Mouse (Mus musculus): ENCODE results near the gene Dus3l. TPM values are rescaled to one million over a fixed set of nuclear protein-coding genes. Genes with fewer than 3 reads are reported as not detected.
A peak's percentile ranks its signal among the peaks of the same experiment; 100 is the strongest.

The Dus3l gene
- polyA plus RNA-seq, 1 experiment from 2014 or later = 43.6 TPM

- no peak for ATAC-seq (ENCODE audit: low read depth)
- Histone ChIP-seq H3K27me3 (ENCODE audit: control insufficient read depth, insufficient read depth, low read depth, low read length) (no peaks in the 10 kb centered on the region), H3K27ac (ENCODE audit: low read length) (no peak overlapping the region), H3K4me3 (ENCODE audit: low read length) (no peak overlapping the region), H3K4me2 (ENCODE audit: low read depth, low read length) (no peak overlapping the region), H3K36me3 (ENCODE audit: control insufficient read depth, insufficient read depth, low read length) (no peaks in the 10 kb centered on the region), H3K4me1 (replicated peaks; ENCODE audit: control insufficient read depth, insufficient read depth, low read length) (no peaks in the 10 kb centered on the region), H3K9me3 (ENCODE audit: control insufficient read depth, low read length) (no peaks in the 10 kb centered on the region), H3K9ac (ENCODE audit: low read length) (no peak overlapping the region)
- 36% methylated on average over 5 of the region's 5 CpGs for WGBS
Observed at GRCm38 (mm10) chr17:56744173-56744572, 20.4 kb upstream of the Dus3l start.

- Histone ChIP-seq H3K27me3 (ENCODE audit: control insufficient read depth, insufficient read depth, low read depth, low read length) (peaks cover 46% of the 10 kb centered on the region), H3K4me2 (ENCODE audit: low read depth, low read length) (peak overlapping the region; percentile 54), H3K9ac (ENCODE audit: low read length) (peak overlapping the region; percentile 54)
Observed at GRCm38 (mm10) chr17:56751404-56752072, 13.0 kb upstream of the Dus3l start.

GRCm38 (mm10) chr17:56753452-56753851, 11.1 kb upstream of the Dus3l start:
- 21% methylated on average over 15 of the region's 15 CpGs for WGBS
- no peak overlapping the region for H3K4me2 ChIP-seq (ENCODE audit: low read depth, low read length)

More at GRCm38 (mm10) chr17:56751404-56752072, 13.0 kb upstream of the Dus3l start:
- Histone ChIP-seq H3K4me3 (ENCODE audit: low read length) (peak overlapping the region; percentile 32), H3K4me1 (replicated peaks; ENCODE audit: control insufficient read depth, insufficient read depth, low read length) (peaks cover 15% of the 10 kb centered on the region), H3K9me3 (ENCODE audit: control insufficient read depth, low read length) (no peaks in the 10 kb centered on the region), H3K27ac (ENCODE audit: low read length) (no peak overlapping the region), H3K36me3 (ENCODE audit: control insufficient read depth, insufficient read depth, low read length) (no peaks in the 10 kb centered on the region)
- 22% methylated on average over 71 of the region's 71 CpGs for WGBS
- peak; percentile 39; the same call in 1 of the 2 replicates for ATAC-seq (ENCODE audit: low read depth)

DNA sequence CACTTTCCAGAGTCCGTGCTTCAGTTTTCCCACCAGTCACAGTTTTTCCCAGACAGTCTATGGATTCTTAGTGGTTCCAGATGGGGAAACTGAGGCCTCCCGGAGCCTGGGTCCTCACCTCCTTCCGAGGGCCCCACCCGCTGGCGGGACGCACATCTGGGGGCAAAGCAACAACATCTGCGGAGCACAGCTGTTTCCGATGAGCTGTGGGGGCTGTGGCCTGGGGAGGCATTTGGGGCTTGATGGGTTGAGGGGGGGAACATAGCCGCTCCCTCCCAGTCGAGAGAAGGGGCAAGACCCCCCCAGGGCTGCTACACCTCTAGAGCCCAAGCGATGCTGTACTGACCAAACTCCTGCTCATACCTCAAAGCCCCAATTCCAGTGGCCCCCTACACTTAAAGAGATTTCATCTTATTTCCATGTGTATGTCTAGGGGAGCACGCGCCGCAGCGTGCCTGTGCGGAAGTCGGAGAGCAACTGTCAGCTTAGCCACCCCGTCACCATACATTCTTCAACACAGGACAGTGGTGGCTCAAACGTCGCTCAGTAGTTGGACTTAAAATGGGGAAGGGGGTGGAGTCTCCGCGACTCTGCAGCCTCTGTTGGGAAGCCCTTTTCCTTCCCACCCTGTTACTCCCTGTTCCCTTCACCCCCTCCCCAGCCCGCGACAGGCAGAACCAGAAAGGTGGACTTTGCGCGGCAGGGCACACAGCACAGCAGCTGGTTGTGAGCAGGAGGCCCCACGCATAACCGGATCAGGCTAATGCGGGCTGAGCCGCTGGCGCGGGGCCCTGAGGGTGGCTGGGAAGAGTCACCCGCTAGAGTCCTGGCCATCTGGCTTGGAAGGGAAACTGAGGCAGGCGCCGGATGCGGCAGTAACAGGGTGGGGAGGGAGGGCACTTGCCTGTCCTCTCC, 10.0 kb upstream of the Dus3l start:
- Histone ChIP-seq H3K27me3 (ENCODE audit: control insufficient read depth, insufficient read depth, low read depth, low read length) (peaks cover 56% of the 10 kb centered on the region), H3K27ac (ENCODE audit: low read length) (no peak overlapping the region), H3K4me1 (replicated peaks; ENCODE audit: control insufficient read depth, insufficient read depth, low read length) (peaks cover 24% of the 10 kb centered on the region), H3K9ac (ENCODE audit: low read length) (peak overlapping the region; percentile 20), H3K4me3 (ENCODE audit: low read length) (peak overlapping the region; percentile 22), H3K36me3 (ENCODE audit: control insufficient read depth, insufficient read depth, low read length) (no peaks in the 10 kb centered on the region), H3K9me3 (ENCODE audit: control insufficient read depth, low read length) (no peaks in the 10 kb centered on the region), H3K4me2 (ENCODE audit: low read depth, low read length) (peak overlapping the region; percentile 44)
- WGBS = 10% methylated on average over 36 of the region's 36 CpGs
- ATAC-seq (ENCODE audit: low read depth) = no peak

More at GRCm38 (mm10) chr17:56753452-56753851, 11.1 kb upstream of the Dus3l start:
- H3K27me3 ChIP-seq (ENCODE audit: control insufficient read depth, insufficient read depth, low read depth, low read length) = peaks cover 56% of the 10 kb centered on the region
- peaks cover 24% of the 10 kb centered on the region for H3K4me1 ChIP-seq (replicated peaks; ENCODE audit: control insufficient read depth, insufficient read depth, low read length)
- H3K4me3 ChIP-seq (ENCODE audit: low read length) = no peak overlapping the region
- H3K9ac ChIP-seq (ENCODE audit: low read length) = no peak overlapping the region
- ATAC-seq (ENCODE audit: low read depth) = no peak
- no peak overlapping the region for H3K27ac ChIP-seq (ENCODE audit: low read length)
- no peaks in the 10 kb centered on the region for H3K36me3 ChIP-seq (ENCODE audit: control insufficient read depth, insufficient read depth, low read length)
- H3K9me3 ChIP-seq (ENCODE audit: control insufficient read depth, low read length) = no peaks in the 10 kb centered on the region

DNA sequence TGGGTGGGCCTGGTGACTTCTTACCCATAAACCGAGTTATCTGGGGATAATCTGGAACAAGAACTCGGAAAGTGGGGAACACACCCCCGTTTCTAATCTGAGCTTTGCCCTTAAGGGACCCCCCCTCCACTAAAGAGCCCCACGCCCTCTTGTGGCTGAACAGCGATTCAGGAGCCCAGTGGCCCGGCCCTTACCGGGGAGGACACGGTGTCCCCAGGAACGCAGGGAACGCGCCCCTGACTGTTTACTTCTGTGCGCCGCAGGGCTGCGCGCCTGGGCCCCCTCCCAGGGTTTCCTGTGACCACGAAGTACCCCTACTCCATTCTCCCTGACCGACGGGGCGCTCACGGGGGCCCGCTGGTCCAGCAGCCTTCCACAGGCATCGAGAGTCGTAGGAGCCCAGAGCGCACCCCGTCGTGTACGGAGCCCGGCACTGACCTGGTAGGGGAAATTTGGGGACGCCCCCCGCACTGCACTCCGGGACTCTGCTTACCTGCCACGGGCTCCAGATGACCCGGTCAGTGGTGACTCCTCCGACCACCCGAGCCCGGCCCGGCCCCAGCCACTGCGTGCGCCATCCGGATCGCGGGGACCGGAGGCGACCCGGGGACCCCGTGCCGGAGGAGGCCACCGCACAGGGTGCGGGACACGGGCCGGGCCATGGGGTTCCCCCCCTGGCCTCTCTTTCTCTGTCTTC, 7.7 kb upstream of the Dus3l start:
- no peaks in the 10 kb centered on the region for H3K36me3 ChIP-seq (ENCODE audit: control insufficient read depth, insufficient read depth, low read length)
- peak; percentile 4 for ATAC-seq (ENCODE audit: low read depth)
- H3K9ac ChIP-seq (ENCODE audit: low read length) = peak overlapping the region; percentile 72
- H3K27me3 ChIP-seq (ENCODE audit: control insufficient read depth, insufficient read depth, low read depth, low read length) = peaks cover 50% of the 10 kb centered on the region
- no peak overlapping the region for H3K27ac ChIP-seq (ENCODE audit: low read length)
- H3K4me2 ChIP-seq (ENCODE audit: low read depth, low read length) = peak overlapping the region; percentile 99
- H3K4me1 ChIP-seq (replicated peaks; ENCODE audit: control insufficient read depth, insufficient read depth, low read length) = peaks cover 29% of the 10 kb centered on the region
- 1% methylated on average over 50 of the region's 51 CpGs for WGBS
- peak overlapping the region; percentile 59 for H3K4me3 ChIP-seq (ENCODE audit: low read length)
- no peaks in the 10 kb centered on the region for H3K9me3 ChIP-seq (ENCODE audit: control insufficient read depth, low read length)

- ATAC-seq (ENCODE audit: low read depth) = peak; percentile 76
- H3K36me3 ChIP-seq (ENCODE audit: control insufficient read depth, insufficient read depth, low read length) = no peaks in the 10 kb centered on the region
- WGBS = under 1% methylated on average over 33 of the region's 48 CpGs
- peak within 1 kb of the TSS; percentile 99 for H3K4me2 ChIP-seq (ENCODE audit: low read depth, low read length)
- H3K9ac ChIP-seq (ENCODE audit: low read length) = peak within 1 kb of the TSS; percentile 72
- peaks cover 34% of the 10 kb centered on the region for H3K4me1 ChIP-seq (replicated peaks; ENCODE audit: control insufficient read depth, insufficient read depth, low read length)
- H3K27ac ChIP-seq (ENCODE audit: low read length) = no peak within 1 kb of the TSS
- H3K4me3 ChIP-seq (ENCODE audit: low read length) = peak within 1 kb of the TSS; percentile 59
- H3K27me3 ChIP-seq (ENCODE audit: control insufficient read depth, insufficient read depth, low read depth, low read length) = peaks cover 44% of the 10 kb centered on the region
- H3K9me3 ChIP-seq (ENCODE audit: control insufficient read depth, low read length) = no peaks in the 10 kb centered on the region
Observed at GRCm38 (mm10) chr17:56757416-56758123, 7.0 kb upstream of the Dus3l start, which contains the start of gene Nrtn. Gene Nrtn (minus strand): TSS chr17:56757530.

DNA sequence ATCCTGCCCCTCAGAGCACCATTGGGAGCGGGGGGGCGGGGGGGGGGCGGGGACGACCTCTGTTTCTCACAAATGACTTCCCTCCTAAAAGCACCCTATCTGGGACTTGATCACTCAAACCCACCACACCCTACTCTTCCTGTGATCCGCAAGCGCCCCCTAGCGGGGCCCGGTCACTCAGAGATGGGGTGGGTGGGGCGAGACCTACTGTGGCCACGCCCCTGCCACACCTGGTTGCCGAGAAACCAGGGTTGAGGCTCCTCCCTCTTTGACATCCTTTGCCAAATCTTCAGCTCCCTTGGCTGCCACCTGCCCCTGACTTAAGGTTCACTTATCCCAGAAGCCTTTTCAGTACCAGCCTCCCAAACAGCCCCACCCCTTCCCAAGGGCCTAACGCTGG, 6.4 kb upstream of the Dus3l start:
- Histone ChIP-seq H3K4me1 (replicated peaks; ENCODE audit: control insufficient read depth, insufficient read depth, low read length) (peaks cover 37% of the 10 kb centered on the region), H3K4me3 (ENCODE audit: low read length) (no peak overlapping the region), H3K27me3 (ENCODE audit: control insufficient read depth, insufficient read depth, low read depth, low read length) (peaks cover 38% of the 10 kb centered on the region), H3K27ac (ENCODE audit: low read length) (no peak overlapping the region), H3K4me2 (ENCODE audit: low read depth, low read length) (peak overlapping the region; percentile 99), H3K9me3 (ENCODE audit: control insufficient read depth, low read length) (no peaks in the 10 kb centered on the region), H3K9ac (ENCODE audit: low read length) (no peak overlapping the region), H3K36me3 (ENCODE audit: control insufficient read depth, insufficient read depth, low read length) (no peaks in the 10 kb centered on the region)
- ATAC-seq (ENCODE audit: low read depth) = peak; percentile 15; the same call in 1 of the 2 replicates
- WGBS = 8% methylated on average over 12 of the region's 12 CpGs

- Histone ChIP-seq H3K4me3 (ENCODE audit: low read length) (no peak overlapping the region), H3K27ac (ENCODE audit: low read length) (no peak overlapping the region), H3K4me2 (ENCODE audit: low read depth, low read length) (no peak overlapping the region), H3K4me1 (replicated peaks; ENCODE audit: control insufficient read depth, insufficient read depth, low read length) (peaks cover 28% of the 10 kb centered on the region), H3K9ac (ENCODE audit: low read length) (no peak overlapping the region), H3K36me3 (ENCODE audit: control insufficient read depth, insufficient read depth, low read length) (no peaks in the 10 kb centered on the region), H3K9me3 (ENCODE audit: control insufficient read depth, low read length) (no peaks in the 10 kb centered on the region), H3K27me3 (ENCODE audit: control insufficient read depth, insufficient read depth, low read depth, low read length) (peaks cover 27% of the 10 kb centered on the region)
- 42% methylated on average over 7 of the region's 7 CpGs for WGBS
- ATAC-seq (ENCODE audit: low read depth) = no peak
Observed at GRCm38 (mm10) chr17:56759261-56759660, 5.3 kb upstream of the Dus3l start.

All from lung, embryonic 16.5 days (tissue).